Comparison of ENCODE assay signal across 9 mouse cellular contexts in the genomic region with DNA sequence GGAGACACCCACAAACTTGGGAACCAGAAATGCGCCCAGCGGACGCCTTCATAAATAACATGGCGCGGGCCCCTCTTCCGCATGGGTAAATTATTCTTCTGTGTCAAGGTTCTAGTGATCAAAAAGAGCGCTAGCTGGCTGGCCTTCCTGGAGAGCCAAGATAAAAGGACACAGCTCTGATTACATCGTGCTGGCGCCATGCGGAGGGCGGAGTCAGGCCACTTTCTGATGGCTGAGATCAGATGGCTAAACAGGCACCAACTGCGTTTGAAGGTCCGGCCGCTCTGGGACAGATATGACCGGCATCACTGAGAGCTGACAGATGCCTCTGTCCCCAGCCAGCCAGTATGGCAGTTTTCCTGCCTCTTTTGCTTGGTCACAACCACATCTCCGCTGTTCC.
A peak's percentile ranks its signal among the peaks of the same experiment; 100 is the strongest.
DNase-seq lines count a peak whose midpoint lies in the region; ATAC-seq lines count a peak whose summit lies in the region.
"Had no signal": no experiment of that assay in that cellular context is flagged by ENCODE, and none has a peak within 500 bp of the region (broad histone marks: within the 10 kb centered on the region; RNA-seq: fewer than 3 reads in every experiment).

No protein-coding gene starts in this region.

- no peaks in the 10 kb centered on the region for H3K9me3 ChIP-seq in heart, embryonic 14.5 days (ENCODE audit: control insufficient read depth, low read length)
- H3K9me3 ChIP-seq in hindbrain, embryonic 13.5 days = no peaks in the 10 kb centered on the region
- no peaks in the 10 kb centered on the region for H3K9me3 ChIP-seq in stomach, embryonic 15.5 days

- peak overlapping the region in 1 of 2 experiments; percentile 42; a peak in 2 of 4 replicates for H3K27ac ChIP-seq in heart, embryonic 14.5 days (replicated peaks in 1 of 2; ENCODE audit: control insufficient read depth in 1 of 2, insufficient read depth in 1 of 2, low read depth in 2 of 2, low read length in 2 of 2)
- H3K27ac ChIP-seq in hindbrain, embryonic 13.5 days = peak overlapping the region; percentile 37; the same call in 1 of the 2 replicates
- H3K27ac ChIP-seq in stomach, embryonic 15.5 days = no peak overlapping the region

- peak overlapping the region; percentile 44 for H3K4me2 ChIP-seq in heart, embryonic 14.5 days (ENCODE audit: low read length)
- H3K4me2 ChIP-seq in hindbrain, embryonic 13.5 days = no peak overlapping the region
- H3K4me2 ChIP-seq in stomach, embryonic 15.5 days = peak overlapping the region; percentile 17; the same call in 1 of the 2 replicates

- no peak for DNase-seq in heart, adult 9 months (ENCODE audit: low spot score in 2 of 2)
- DNase-seq in ovary, postnatal 36 days (ENCODE audit: low spot score) = peak; percentile 34
- DNase-seq in ovary, postnatal 14 days (ENCODE audit: low spot score) = no peak
- no peak for DNase-seq in frontal cortex, postnatal 25 days (ENCODE audit: low spot score in 2 of 2)
- no peak for DNase-seq in cerebellum, adult 11-12 months
- DNase-seq: layer of hippocampus, adult 9-11 months had no signal

- ATAC-seq in heart, embryonic 14.5 days (ENCODE audit: insufficient number of reproducible peaks, insufficient read depth, low FRiP score, low read depth) = peak; percentile 20; the same call in 1 of the 2 replicates
- ATAC-seq in hindbrain, embryonic 13.5 days (ENCODE audit: low FRiP score) = no peak
- no peak; the same call in 1 of the 2 replicates for ATAC-seq in stomach, embryonic 15.5 days (ENCODE audit: insufficient read depth, low FRiP score, low read depth)

- no peak overlapping the region for H3K9ac ChIP-seq in heart, embryonic 14.5 days (ENCODE audit: low read length)
- no peak overlapping the region for H3K9ac ChIP-seq in hindbrain, embryonic 13.5 days
- no peak overlapping the region for H3K9ac ChIP-seq in stomach, embryonic 15.5 days

- H3K36me3 ChIP-seq in heart, embryonic 14.5 days (ENCODE audit: control insufficient read depth, insufficient read depth, low read length) = no peaks in the 10 kb centered on the region
- no peaks in the 10 kb centered on the region for H3K36me3 ChIP-seq in hindbrain, embryonic 13.5 days
- no peaks in the 10 kb centered on the region for H3K36me3 ChIP-seq in stomach, embryonic 15.5 days

- H3K4me3 ChIP-seq in heart, embryonic 14.5 days (ENCODE audit: control insufficient read depth in 1 of 2, insufficient read depth in 1 of 2, low read depth in 1 of 2, low read length in 2 of 2) = no peak overlapping the region
- H3K4me3 ChIP-seq in hindbrain, embryonic 13.5 days = no peak overlapping the region
- no peak overlapping the region for H3K4me3 ChIP-seq in stomach, embryonic 15.5 days (replicated peaks)

- no peaks in the 10 kb centered on the region for H3K27me3 ChIP-seq in heart, embryonic 14.5 days (ENCODE audit: control insufficient read depth, insufficient read depth, low read length)
- H3K27me3 ChIP-seq in hindbrain, embryonic 13.5 days = 0 out of 2 replicates have a peak, but pooled peaks cover 6% of the 10 kb centered on the region
- no peaks in the 10 kb centered on the region; the same call in 1 of the 2 replicates for H3K27me3 ChIP-seq in stomach, embryonic 15.5 days (replicated peaks)

- WGBS in heart, embryonic 14.5 days = 25% methylated on average over 16 of the region's 16 CpGs
- 35% methylated on average over 16 of the region's 16 CpGs for WGBS in hindbrain, embryonic 13.5 days
- WGBS in stomach, embryonic 15.5 days = 34% methylated on average over 16 of the region's 16 CpGs

- H3K4me1 ChIP-seq in heart, embryonic 14.5 days (ENCODE audit: control insufficient read depth in 2 of 2, insufficient read depth in 2 of 2, low read length in 2 of 2) = peaks cover 28 to 35% of the 10 kb centered on the region in 2 experiments
- peaks cover 81% of the 10 kb centered on the region for H3K4me1 ChIP-seq in hindbrain, embryonic 13.5 days (replicated peaks)
- peaks cover 14% of the 10 kb centered on the region for H3K4me1 ChIP-seq in stomach, embryonic 15.5 days
